Mouse (Mus musculus) lung, embryonic 14.5 days (tissue): ENCODE results near the gene Prdx2. TPM values are rescaled to one million over a fixed set of nuclear protein-coding genes. Genes with fewer than 3 reads are reported as not detected.
A peak's percentile ranks its signal among the peaks of the same experiment; 100 is the strongest.

Source experiments
- ATAC-seq: fragments of 200-750 bp; cut with Nextera tagmentation; 2 replicates; pipeline ENCODE4 v1.8.0; 2017; ENCODE audit warnings: mild to moderate bottlenecking, moderate TSS enrichment, moderate library complexity; ENCODE audit not compliant: insufficient read depth
- DNase-seq: peaks from one replicate; pipeline ENCODE4 v3.0.0-alpha.2; 2015
- H3K27ac ChIP-seq: fragments of 300-500 bp; sonication (generic); 2 replicates; pipeline ENCODE4 v1.5.1; 2014; ENCODE audit warnings: low read depth, mild to moderate bottlenecking, moderate library complexity
- H3K27me3 ChIP-seq: fragments of 300-500 bp; sonication (generic); 2 replicates; pipeline ENCODE4 v1.6.1; 2014; ENCODE audit warnings: low read length, control low read depth; ENCODE audit not compliant: insufficient read depth
- H3K36me3 ChIP-seq: fragments of 300-500 bp; sonication (generic); 2 replicates; pipeline ENCODE4 v1.6.1; 2014; ENCODE audit warnings: control low read depth; ENCODE audit not compliant: insufficient read depth
- H3K4me1 ChIP-seq: fragments of 300-500 bp; sonication (generic); 2 replicates; pipeline ENCODE4 v1.6.1; 2014; ENCODE audit warnings: antibody characterized with exemption, control low read depth; ENCODE audit not compliant: insufficient read depth
- H3K4me2 ChIP-seq: fragments of 300-500 bp; sonication (generic); 2 replicates; pipeline ENCODE4 v1.6.1; 2014; ENCODE audit warnings: mild to moderate bottlenecking
- H3K4me3 ChIP-seq: fragments of 300-500 bp; sonication (generic); 2 replicates; pipeline ENCODE4 v1.5.1; 2014; ENCODE audit warnings: low read depth, low read length
- H3K9ac ChIP-seq: fragments of 300-500 bp; sonication (generic); 2 replicates; pipeline ENCODE4 v1.6.1; 2014
- H3K9me3 ChIP-seq: fragments of 300-500 bp; sonication (generic); 2 replicates; pipeline ENCODE4 v1.6.1; 2016; ENCODE audit warnings: low read depth, low read length, control low read depth
- CTCF ChIP-seq: IDR thresholded peaks from 2 replicates; pipeline ENCODE4 v1.5.1; 2016; ENCODE audit warnings: antibody characterized with exemption, low read depth
- WGBS: fragments of 180-500 bp; shearing (Covaris S2); extraction: QIAGEN DNeasy Blood & Tissue Kit; methylation state at CpG from one replicate; pipeline ENCODE4 v1.1.7; 2014; 5-methylcytosine and 5-hydroxymethylcytosine counted together
- polyA plus RNA-seq: library from polyadenylated mRNA; unstranded; fragments of >200 nt; fragmentation: Nextera tagmentation; extraction: Ambion mirVana; gene quantifications from 2 replicates; pipeline ENCODE4 v1.2.1, GENCODE M21; 2014

The Prdx2 gene
- polyA plus RNA-seq, 1 experiment from 2014 or later, result 843 TPM

- H3K27ac ChIP-seq, result peak within 1 kb of the TSS; percentile 82
- peak within 1 kb of the TSS; percentile 54 for H3K4me3 ChIP-seq
- ATAC-seq, result peak; percentile 93
- 0% methylated on average over 28 of the region's 28 CpGs for WGBS
- DNase-seq, result peak; percentile 99
- H3K4me1 ChIP-seq, result peaks cover 14% of the 10 kb centered on the region
- peak; percentile 98 for TF ChIP-seq CTCF
- no peaks in the 10 kb centered on the region for H3K36me3 ChIP-seq
- H3K4me2 ChIP-seq, result peak within 1 kb of the TSS; percentile 98
- H3K27me3 ChIP-seq, result no peaks in the 10 kb centered on the region
- peak within 1 kb of the TSS; percentile 67 for H3K9ac ChIP-seq
- H3K9me3 ChIP-seq, result no peaks in the 10 kb centered on the region
Observed at GRCm38 (mm10) chr8:84990349-84990748, 21.0 kb downstream of the Prdx2 start, which contains the start of gene Hook2. Gene Hook2, plus strand, starts transcription at chr8:84990603.

GRCm38 (mm10) chr8:84990836-84991235, 21.4 kb downstream of the Prdx2 start:
- WGBS, result under 1% methylated on average over 15 of the region's 15 CpGs
- peak; percentile 82 for DNase-seq
- no peaks in the 10 kb centered on the region for H3K36me3 ChIP-seq
- peak; percentile 60 for ATAC-seq
- H3K9ac ChIP-seq, result peak overlapping the region; percentile 67
- TF ChIP-seq CTCF, result no peak
- H3K27me3 ChIP-seq, result no peaks in the 10 kb centered on the region; the same call in 1 of the 2 replicates
- H3K4me1 ChIP-seq, result peaks cover 12% of the 10 kb centered on the region; the same call in 1 of the 2 replicates
- H3K4me3 ChIP-seq, result peak overlapping the region; percentile 54
- H3K27ac ChIP-seq, result peak overlapping the region; percentile 82
- H3K4me2 ChIP-seq, result peak overlapping the region; percentile 98
- H3K9me3 ChIP-seq, result no peaks in the 10 kb centered on the region

- TF ChIP-seq CTCF, result no peak
- DNase-seq, result no peak
- Histone ChIP-seq H3K27me3 (no peaks in the 10 kb centered on the region; the same call in 1 of the 2 replicates), H3K4me1 (peaks cover 5% of the 10 kb centered on the region; the same call in 1 of the 2 replicates), H3K27ac (no peak overlapping the region), H3K9me3 (no peaks in the 10 kb centered on the region), H3K36me3 (no peaks in the 10 kb centered on the region), H3K9ac (no peak overlapping the region), H3K4me3 (no peak overlapping the region), H3K4me2 (no peak overlapping the region)
- ATAC-seq, result no peak
- 93% methylated on average over 9 of the region's 9 CpGs for WGBS
Observed at GRCm38 (mm10) chr8:84994375-84994774, 25.0 kb downstream of the Prdx2 start.

GRCm38 (mm10) chr8:84995680-84996079, 26.3 kb downstream of the Prdx2 start:
- 0 out of 2 replicates have a peak, but pooled peaks cover 2% of the 10 kb centered on the region for H3K4me1 ChIP-seq
- H3K27ac ChIP-seq, result no peak overlapping the region
- WGBS, result 28% methylated on average over 25 of the region's 25 CpGs
- no peak for TF ChIP-seq CTCF
- H3K27me3 ChIP-seq, result no peaks in the 10 kb centered on the region; the same call in 1 of the 2 replicates
- no peak overlapping the region for H3K9ac ChIP-seq
- H3K4me3 ChIP-seq, result no peak overlapping the region
- H3K4me2 ChIP-seq, result peak overlapping the region; percentile 7; the same call in 1 of the 2 replicates
- ATAC-seq, result no peak
- DNase-seq, result peak; percentile 21
- H3K36me3 ChIP-seq, result no peaks in the 10 kb centered on the region
- no peaks in the 10 kb centered on the region for H3K9me3 ChIP-seq

GRCm38 (mm10) chr8:84996978-84997377, 27.6 kb downstream of the Prdx2 start:
- 84% methylated on average over 5 of the region's 5 CpGs for WGBS
- Histone ChIP-seq H3K9ac (no peak overlapping the region), H3K4me3 (no peak overlapping the region), H3K4me1 (no peaks in the 10 kb centered on the region), H3K27ac (no peak overlapping the region), H3K36me3 (no peaks in the 10 kb centered on the region), H3K27me3 (no peaks in the 10 kb centered on the region; the same call in 1 of the 2 replicates), H3K4me2 (no peak overlapping the region), H3K9me3 (no peaks in the 10 kb centered on the region)
- ATAC-seq (no peak), DNase-seq (no peak)
- no peak for TF ChIP-seq CTCF

- H3K9ac ChIP-seq, result no peak overlapping the region
- no peaks in the 10 kb centered on the region; the same call in 1 of the 2 replicates for H3K27me3 ChIP-seq
- no peak overlapping the region for H3K4me2 ChIP-seq
- no peaks in the 10 kb centered on the region for H3K36me3 ChIP-seq
- no peaks in the 10 kb centered on the region for H3K9me3 ChIP-seq
- ATAC-seq, result peak; percentile 66
- peak; percentile 93 for DNase-seq
- no peak overlapping the region for H3K27ac ChIP-seq
- WGBS, result 7% methylated on average over 19 of the region's 19 CpGs
- H3K4me3 ChIP-seq, result no peak overlapping the region
- no peaks in the 10 kb centered on the region for H3K4me1 ChIP-seq
- peak; percentile 94 for TF ChIP-seq CTCF
Observed at GRCm38 (mm10) chr8:84997649-84998295, 28.4 kb downstream of the Prdx2 start.

- H3K27me3 ChIP-seq, result peaks cover 33% of the 10 kb centered on the region
Observed at GRCm38 (mm10) chr8:85007686-85008085, 38.3 kb downstream of the Prdx2 start.

More at GRCm38 (mm10) chr8:85007686-85008085, 38.3 kb downstream of the Prdx2 start:
- Histone ChIP-seq H3K36me3 (no peaks in the 10 kb centered on the region), H3K4me1 (no peaks in the 10 kb centered on the region), H3K4me3 (no peak overlapping the region), H3K9ac (no peak overlapping the region), H3K27ac (no peak overlapping the region), H3K9me3 (no peaks in the 10 kb centered on the region), H3K4me2 (no peak overlapping the region)
- DNase-seq (peak; percentile 35), ATAC-seq (no peak)
- peak; percentile 54 for TF ChIP-seq CTCF
- 16% methylated on average over 25 of the region's 25 CpGs for WGBS
